Mouse (Mus musculus): Measurements from ENCODE around the gene Gpr161.

Gene Gpr161

DNA sequence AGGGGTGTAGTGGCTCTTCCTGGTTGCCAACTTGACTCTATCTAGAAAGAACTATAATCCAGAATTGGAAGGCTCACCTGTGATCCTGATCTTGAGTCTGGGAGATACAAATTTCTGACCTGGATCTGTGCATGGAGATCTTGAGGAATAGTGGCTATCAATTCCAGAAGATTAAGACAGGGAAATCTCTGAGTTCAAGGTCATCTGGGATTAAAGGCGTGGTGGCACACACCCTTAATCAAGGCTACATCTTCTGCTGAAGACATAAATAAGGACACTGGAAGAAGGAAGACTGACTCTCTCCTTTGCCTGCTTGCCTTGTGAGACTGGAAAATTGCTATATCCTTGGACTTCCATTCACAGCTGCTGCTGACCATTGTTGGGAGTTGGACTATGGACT lies at the start of gene Gpr161:
Gpr161 (plus strand) TSS at position 301 of the 400 bp plus-strand sequence.
- in situ Hi-C loops (cut with MboI, MseI): no loop called here

DNA sequence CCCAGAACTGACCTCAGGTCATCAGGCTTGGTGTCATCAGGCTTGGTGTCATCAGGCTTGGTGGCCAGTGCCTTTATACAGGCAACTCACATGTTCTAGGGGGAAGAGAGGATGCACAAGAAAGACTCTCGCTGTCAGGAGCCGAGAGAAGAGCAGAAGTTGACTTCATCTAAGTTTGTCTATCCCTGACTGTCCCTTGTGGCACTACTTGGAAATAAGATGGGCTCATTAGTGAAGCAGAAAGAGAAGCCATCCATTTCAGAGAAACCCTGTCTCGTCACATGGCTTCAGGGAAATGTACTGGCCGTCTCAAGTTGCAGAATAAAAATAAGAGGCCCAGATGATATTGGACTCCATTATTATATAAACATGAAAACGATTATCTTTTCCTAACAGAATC lies 49.0 kb upstream of the Gpr161 start:
- in situ Hi-C loops (cut with MboI, MseI): no loop called here

DNA sequence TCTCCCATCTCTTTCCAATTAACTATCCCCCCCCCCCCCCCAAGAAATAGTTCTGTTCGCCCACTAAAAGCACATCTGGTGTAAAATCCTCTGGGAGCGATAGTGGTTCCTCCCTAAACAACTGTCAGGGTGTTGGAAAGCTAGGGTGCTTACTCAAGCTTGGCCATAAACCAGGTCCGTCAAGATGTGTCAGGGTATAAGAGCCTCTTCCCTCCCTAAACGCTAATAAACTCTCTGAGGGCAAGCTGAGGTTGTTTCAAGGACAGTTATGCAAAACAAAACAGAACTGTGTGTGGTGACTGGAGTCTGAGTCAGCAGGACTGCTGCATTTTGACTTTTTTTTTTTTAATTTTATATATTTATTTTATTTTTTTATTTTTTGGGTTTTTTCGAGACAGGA lies 48.5 kb upstream of the Gpr161 start:
- in situ Hi-C loops (cut with MboI, MseI): no loop called here

DNA sequence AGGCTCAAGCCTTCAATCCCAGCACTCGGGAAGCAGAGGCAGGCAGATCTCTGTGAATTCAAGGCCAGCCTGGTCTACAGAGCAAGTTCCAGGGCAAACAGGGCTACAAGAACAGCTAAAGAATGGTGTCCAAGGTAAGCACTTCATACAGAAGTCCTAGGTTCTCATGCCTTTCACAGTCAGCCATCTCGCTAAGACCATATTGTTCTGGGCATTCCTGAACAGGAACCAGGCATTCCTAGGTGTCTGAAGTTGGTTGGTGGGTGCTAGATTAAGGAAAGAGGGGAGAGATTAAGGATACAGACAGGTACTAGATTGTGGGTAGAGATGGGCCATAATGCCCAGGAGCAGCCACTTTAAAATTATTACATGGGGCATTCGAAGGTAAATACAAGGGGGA lies 47.8 kb upstream of the Gpr161 start:
- in situ Hi-C loops (cut with MboI, MseI): no loop called here

DNA sequence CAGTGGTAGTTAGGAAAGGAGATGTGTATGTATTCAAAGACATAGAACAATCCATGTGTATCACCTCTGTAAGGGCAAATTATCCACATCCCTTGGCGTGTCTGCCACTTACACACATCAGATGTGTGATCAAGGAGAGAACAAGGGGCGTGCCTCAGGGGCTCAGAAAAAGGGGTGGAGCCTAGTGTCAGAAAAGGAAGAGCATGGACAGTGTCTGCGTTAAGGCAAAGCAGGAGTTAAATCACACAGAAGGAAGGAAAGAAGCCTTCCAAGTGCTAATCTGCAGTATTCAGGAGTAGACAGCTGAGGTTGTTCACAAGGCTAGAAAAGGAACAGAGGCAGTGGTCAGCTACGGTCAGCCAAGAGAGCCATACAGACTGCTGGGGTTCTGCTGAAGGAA lies 46.7 kb upstream of the Gpr161 start:
- in situ Hi-C loops (cut with MboI, MseI): no loop called here

DNA sequence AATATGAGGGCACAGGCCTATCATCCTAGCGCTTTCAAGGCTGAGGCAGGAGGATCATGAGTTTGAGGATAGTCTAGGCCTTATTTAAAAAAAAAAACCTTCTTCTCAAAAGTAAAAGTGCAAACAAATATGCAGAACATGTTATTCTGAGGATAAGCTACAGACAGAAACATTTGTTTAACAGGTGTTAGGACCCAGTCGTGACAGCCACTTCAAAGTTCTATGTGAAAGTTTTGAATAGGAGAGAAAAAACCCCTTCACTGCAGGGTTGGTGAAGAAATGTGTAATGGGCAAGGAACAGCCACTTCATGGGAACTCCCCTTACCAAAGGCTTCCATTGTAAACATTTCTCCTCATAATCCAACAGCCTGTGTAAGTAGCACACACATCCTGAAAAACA lies 45.0 kb upstream of the Gpr161 start:
- in situ Hi-C loops (cut with MboI, MseI): loop anchor here in 1 of 2 experiments (25.0 kb wide), 1 partner anchor 2012 kb away; no protein-coding TSS in a partner anchor

DNA sequence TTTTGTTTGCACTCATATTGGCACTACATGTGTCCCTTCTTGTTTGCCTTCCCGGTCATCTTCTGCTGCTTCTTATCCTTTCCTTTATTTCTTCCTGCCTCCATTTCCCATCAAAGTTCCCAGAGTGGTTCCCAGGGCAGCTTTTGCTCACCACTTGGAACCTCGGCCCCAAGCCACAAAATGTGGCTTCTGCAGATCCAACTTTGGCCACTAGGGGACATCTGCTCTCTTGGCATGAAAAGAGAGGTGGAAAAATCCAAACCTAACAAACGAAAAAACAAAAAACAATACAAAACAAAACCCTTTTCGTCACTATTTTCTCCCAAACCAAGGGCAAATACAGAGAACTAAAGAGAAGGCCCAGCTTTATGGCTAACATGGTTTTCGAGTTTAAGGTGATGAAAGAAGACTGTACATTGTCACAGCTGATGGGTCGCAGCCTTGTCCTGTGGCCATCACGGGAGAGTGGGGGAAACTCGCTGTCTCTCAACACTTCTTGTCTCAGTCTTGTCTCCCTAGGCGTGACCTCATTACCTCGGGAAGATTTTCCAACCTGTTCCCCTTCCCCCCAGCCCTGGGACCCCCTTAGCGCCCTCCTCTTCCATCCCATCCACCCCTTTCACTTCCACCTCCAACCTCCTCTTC lies 43.4 kb upstream of the Gpr161 start:
- in situ Hi-C loops (cut with MboI, MseI): loop anchor here in 1 of 2 experiments (25.0 kb wide), 1 partner anchor 2010 kb away; no protein-coding TSS in a partner anchor

DNA sequence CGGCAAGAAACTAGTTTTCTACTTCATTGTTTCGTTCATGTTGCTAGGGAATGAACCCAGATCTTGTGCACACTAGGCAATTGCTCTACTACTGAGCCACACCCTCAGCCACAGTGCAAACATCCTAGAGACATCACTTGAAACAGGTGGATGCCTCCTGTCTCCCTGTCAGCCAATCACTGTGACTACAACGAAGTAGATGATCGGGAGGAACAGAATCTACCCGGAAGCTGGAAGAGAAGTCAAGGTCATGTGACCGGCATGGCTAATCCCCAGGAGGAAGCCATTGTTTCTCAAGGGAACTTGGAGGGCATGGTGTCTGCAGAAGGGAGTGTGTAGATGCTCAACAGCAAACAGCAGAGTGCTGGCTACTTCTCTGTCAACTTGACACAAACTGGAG lies 20.6 kb upstream of the Gpr161 start:
- in situ Hi-C loops (cut with MboI, MseI): loop anchor here in 1 of 2 experiments (25.0 kb wide), 1 partner anchor 1987 kb away; no protein-coding TSS in a partner anchor

DNA sequence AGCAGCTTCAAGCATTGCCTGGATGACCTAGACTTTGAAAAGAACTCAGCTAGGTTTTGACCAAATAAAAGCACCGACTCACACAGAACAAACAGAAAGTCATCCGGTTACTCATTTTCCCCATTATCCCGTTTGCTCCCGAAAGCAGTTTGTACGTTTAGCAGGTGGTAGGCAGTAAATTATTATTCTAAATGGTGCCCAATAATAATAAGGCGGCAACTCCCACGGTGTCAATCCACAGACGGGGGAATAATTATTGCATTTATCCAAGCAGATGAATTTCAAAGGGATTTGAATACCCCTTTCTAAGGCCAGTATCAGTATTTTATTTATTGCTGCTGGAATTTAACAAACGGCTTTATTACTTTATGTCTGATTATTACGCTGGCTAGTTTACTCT lies 14.8 kb upstream of the Gpr161 start:
- in situ Hi-C loops (cut with MboI, MseI): no loop called here

DNA sequence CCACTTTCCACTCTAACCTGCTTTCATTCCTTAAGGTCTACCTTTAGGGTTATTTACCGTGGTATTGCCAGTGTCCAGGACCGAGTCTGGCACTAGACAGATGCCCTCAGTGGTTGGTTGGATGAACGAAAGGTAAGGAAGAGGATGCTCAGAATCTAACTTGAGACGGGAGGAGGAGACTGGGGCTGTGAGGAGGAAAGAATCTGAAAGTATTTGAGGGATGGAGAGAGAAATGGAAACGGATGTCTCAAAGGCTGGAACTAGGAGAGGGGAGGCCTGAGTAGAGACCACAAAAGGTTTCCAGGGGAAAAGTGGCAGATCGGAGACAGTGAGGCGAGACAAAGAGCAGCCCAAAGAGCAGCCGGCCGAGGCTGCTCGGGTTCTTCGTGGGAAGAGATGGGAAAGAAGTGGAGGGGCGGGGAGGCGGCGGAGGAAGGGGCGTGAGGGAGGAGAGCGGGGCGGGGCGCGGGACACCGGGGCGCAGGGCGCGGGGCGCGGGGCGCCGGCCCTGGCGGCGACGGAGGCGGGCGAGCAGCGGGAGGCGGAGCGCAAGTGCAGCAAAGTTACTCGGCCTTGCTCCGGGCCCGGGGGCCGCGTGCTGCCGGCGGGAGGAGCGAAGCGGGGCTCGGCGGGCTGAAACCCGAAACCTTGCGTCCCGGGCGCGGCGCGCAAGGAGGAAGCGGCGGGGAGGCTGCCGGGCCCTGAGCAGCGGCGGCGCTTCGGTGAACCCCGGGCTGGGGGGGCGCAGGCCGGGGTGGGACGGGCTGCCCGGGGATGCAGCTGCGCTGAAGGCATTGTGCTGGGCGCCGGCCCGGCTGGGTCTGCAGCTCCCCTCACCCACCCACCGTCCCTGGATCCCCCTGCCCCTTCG lies 14.0 kb upstream of the Gpr161 start:
- in situ Hi-C loops (cut with MboI, MseI): no loop called here

DNA sequence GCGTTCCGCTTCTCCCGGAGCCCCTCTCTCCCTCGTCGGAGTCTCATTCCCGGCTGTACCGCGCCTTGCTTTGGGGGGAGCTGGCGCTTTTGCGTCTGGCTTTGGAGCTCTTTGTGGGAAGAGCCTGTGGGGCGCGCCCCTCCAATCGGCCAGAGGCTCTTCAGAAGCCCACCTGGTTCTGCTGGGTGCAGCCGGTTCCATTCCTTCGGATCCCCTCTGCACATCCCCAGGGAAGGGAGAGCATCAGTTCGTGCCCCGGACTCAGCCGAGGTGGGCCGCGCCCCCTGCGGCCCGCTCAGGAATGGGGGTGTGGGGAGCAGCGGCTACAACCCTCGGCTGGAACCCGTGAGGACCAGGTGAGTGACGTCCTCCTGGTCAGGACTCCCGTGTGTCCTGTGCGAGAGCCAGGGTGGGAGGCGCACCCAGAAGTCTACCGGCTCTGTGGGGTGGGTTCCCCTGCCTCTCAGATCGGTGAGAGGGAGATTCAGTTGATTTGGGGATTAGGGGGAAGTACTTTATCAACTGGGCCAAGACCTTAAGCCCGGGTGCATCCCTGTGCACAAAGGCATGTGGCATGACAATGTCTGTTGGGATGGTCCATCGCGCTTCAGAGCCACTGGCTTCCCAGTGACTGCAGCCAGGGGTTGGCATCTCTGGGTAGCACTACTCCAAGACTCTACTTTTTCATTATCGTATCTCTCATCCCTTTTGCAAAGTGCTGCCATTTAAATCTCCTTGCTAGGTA lies 13.2 kb upstream of the Gpr161 start:
- in situ Hi-C loops (cut with MboI, MseI): no loop called here

DNA sequence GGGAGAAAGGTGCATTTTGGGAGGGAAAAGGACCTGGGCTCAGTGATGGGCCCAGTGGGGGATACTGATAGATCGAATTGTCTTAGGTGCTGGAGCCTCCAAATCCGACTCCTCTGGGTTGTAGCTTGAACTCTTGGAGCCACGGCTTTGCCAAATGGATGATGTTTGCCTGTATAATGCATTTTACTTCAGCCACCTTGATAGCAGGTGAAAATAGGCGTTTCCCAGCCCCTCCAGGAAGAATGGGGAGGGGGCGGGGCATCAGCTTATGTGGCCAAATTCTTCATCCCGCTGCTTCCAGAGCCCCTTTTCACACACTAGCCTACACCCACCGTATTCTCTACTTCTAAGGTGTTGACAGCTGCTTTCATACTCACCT lies 12.6 kb upstream of the Gpr161 start:
- in situ Hi-C loops (cut with MboI, MseI): no loop called here

DNA sequence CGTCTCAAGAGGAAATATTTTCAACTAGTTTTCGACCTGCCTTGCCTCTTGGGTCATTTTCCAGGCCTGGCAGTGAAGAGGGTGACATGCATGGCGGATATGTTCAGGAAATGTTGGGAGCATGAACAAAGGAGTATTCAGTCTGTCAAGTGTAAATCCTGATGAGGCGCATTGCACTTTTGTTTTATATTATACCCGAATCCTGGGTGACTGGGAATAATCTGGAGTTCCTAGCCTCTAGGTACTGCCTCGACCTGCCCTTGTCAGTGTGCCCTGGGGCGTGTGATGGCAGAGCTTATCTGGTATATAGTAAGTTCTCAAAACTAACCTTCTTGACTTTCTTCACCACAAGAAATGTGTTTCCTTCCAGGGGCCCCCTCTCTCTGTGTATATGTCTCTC lies 11.5 kb upstream of the Gpr161 start:
- in situ Hi-C loops (cut with MboI, MseI): no loop called here

DNA sequence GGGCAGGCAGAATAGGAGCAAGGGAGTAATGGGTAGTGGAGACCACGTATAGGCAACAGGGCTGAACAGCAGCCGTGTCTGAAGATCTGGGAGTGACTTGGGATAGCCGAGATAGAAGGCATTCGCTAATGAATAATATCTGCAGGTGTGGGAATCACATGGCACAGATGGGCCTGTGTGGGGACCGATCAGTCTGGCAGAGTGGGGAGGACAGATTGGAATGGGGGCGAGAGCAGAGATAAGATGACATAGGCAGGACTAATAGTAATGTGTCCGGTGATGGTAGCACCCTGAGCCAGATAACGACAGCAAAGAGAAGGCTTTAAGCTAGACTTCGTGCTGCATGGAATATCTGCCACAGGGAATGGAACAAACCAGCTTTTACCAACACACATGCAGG lies 7.4 kb upstream of the Gpr161 start:
- in situ Hi-C loops (cut with MboI, MseI): no loop called here

DNA sequence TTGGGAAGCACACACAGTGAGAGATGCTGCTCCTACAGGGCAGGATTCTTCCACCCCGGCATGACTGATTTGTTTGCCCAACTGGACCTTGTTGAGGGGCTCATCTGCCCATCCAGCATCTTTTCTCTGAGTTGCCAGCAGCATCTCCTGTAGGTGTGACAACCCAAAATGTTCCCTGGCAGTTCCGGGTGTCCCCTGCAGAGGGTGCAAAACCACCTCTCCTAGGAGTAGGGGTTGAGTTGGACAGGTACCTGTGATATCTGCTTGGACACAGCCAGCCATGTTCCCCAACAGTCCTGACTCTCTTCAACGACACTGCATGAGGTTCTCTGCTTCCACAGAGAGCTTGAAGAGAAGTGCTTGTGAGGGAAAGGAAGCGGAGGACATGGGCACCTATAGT lies 5.8 kb upstream of the Gpr161 start:
- in situ Hi-C loops (cut with MboI, MseI): no loop called here

DNA sequence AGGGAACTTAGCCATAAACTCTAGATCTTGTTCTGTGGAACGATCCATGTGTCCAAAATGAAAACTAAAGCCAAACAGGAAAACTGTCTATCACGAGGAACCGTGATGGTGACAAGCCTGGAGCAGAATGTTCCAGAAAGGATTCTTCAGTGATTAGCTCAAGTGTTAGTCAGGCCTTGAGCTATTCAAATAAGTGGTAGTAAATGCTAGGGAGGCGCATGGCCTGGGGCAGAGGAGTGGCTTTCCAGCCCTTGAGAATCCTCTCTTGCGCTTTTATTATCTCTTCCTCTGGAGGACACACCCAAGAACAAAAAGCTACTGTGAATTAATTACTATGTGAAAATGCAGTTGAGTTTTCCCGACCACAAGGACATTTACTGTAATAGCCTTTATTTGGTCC lies 4.0 kb upstream of the Gpr161 start:
- in situ Hi-C loops (cut with MboI, MseI): no loop called here

DNA sequence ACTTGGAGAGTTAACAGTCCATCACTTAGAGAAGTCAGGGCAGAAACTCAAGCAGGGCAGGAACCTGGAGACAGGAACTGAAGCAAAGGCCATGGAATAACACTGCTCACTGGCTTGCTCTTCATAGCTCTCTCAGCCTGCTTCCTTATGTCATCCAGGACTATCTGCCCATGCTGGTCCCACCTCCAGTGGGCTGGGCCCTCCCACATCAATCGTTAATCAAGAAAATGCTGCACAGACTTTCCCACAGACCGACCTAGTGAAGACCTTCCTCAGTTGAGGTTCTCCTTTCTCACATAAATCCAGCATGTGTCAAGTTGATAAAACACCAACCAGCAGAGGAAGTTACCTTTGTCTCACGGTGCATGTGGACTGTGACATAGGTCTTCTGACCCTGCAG lies 5.5 kb downstream of the Gpr161 start:
- in situ Hi-C loops (cut with MboI, MseI): no loop called here

DNA sequence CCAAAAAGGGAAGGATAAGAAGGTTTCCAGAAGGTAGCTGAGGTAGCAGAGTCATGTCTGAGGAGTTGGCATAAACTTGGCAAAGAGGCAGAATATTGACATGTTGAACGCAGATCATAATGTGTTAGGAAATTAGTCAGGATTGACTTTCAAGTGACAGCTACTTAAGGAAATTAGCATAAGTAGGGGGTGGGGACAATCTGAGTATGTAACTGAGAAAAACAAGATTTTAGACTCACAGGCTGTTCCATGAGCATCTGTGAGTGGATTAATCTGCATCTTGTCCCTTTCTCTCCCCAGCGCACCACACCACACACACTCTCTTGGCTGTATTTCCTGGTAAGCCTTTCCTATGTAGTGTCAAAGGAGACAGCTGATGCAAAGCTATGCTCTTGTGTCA lies 6.0 kb downstream of the Gpr161 start:
- in situ Hi-C loops (cut with MboI, MseI): no loop called here

DNA sequence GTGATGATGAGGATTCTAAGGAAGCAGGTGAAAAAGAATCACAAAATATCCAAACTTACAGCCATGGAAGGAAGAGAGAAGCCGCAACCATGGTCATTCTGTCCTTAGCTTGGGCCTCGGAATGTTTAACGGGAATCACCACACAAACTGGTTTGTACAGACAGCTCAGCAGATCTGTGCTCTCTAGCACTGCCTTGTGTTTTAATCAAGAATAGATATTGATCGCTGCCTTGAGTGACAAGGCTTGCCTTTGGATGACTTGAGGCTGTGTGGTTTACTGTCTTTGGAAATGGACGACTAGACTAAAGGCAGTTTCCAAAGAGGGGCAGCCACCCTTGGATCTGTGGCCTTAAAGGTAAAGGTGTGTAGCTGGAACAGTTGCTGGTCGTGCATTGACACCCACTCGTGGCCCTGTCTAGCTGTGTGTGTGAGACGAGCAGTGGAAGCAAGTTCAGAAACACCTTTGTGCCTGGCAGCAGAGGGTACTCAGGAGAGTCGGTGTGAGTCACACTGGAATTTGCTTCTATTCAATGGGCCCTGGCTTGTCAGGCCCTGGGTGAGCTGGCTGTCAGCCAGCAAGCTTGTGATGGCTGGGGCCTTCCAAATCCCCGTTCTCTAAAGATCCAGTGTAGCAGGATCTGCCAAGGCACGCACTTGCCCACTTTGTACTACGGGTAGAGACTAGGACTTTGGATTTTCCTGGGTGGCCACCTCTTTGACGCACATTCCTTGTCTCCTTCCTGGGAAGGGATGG lies 7.0 kb downstream of the Gpr161 start:
- in situ Hi-C loops (cut with MboI, MseI): no loop called here

DNA sequence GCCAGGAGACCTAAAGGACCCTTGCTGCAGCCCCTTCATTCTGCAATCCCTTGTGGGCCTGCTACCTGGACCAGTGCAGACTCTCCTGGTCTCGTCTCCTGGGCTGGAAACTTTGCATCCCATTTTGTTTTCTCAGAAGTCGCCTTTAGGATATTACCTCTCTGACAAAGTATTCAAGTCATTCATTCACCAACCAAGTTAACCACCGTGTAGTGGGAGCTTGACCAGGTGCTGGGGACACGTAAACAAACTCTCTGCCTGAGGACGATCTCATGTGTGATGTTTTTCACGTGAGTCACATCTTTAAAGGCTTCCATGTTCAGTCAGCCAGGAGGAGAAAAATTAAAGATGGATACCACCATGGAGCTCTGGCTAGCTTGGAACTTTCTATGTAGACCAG lies 7.6 kb downstream of the Gpr161 start:
- in situ Hi-C loops (cut with MboI, MseI): no loop called here

DNA sequence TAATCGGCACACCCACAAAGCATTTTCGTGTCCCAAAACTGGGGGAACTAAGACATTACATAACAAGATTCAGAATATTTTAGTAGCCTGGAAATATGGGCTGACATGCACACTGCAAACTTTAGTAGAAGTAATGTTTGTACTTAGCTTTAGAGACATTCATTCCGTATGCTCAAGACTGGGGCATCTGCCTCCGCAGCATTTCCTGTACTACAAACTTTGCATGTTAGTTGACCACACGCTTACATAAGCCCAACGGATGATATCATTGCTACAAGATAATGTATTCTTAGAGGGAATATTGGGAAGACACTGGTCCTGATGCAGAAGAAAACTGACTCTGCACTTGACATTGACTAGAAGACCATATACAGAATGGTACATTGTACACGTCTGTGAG lies 8.8 kb downstream of the Gpr161 start:
- in situ Hi-C loops (cut with MboI, MseI): no loop called here

DNA sequence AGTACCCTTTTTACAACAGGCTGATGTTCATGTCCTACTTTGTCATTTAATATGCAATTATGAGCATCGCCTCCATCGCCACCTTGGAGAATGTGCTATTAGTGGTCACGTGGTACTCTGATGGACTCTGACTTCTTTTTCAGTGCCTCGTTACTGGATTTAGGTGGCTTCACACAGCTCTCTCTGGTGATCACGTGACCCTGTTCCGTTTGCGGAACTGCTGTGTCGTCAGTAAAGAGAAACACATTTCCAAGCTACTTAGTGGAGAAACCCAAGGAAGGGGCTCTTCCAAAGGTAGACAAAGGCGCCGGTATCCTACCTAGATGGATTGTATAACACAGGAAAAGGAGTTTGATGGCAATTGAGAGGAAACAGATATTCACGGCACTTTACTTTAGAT lies 12.6 kb downstream of the Gpr161 start:
- in situ Hi-C loops (cut with MboI, MseI): no loop called here
